17 mouse cellular contexts compared by ENCODE assay signal in the genomic region with DNA sequence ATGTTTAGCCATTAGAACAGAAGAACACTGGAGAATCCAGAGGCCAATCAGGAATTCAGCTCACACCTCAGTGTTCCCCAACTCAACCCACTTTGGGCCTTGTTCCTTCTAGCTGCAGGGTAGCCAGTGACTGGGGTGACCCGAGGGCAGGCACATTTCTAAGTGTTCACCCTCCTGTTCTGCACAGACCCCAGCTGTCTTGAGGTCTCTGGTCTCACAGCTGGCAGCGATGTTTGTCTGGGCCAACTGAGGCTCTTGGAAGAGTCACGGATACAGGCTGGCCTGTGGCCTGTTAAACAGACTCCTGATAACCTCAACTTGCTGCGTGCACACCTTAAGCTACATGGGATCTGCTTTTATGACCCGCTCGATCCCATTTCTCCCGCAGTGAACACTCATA. TPM values are rescaled to one million over a fixed set of nuclear protein-coding genes. Genes with fewer than 3 reads are reported as not detected.
DNase-seq lines count a peak whose midpoint lies in the region; ATAC-seq and TF ChIP-seq lines count a peak whose summit lies in the region.
"Had no signal": no experiment of that assay in that cellular context is flagged by ENCODE, and none has a peak within 500 bp of the region (broad histone marks: within the 10 kb centered on the region; RNA-seq: fewer than 3 reads in every experiment).

No protein-coding gene starts in this region.

- TF ChIP-seq CTCF in heart, adult 2 months (IDR thresholded peaks at IDR 0.05) = no peak
- TF ChIP-seq CTCF in MEL (IDR thresholded peaks at IDR 0.05 in 2 of 3, conservative IDR thresholded peaks at IDR 0.05 in 1 of 3; ENCODE audit: control insufficient read depth in 1 of 3, insufficient read depth in 1 of 3, low read depth in 2 of 3, low read length in 3 of 3, poor library complexity in 1 of 3, severe bottlenecking in 1 of 3) = no peak

- H3K4me1 ChIP-seq in heart, adult 2 months (ENCODE audit: control insufficient read depth, insufficient read depth, low read length) = peaks cover 3% of the 10 kb centered on the region; the same call in 1 of the 2 replicates
- H3K4me1 ChIP-seq in MEL (ENCODE audit: control insufficient read depth in 1 of 2, insufficient read depth in 2 of 2, low read length in 2 of 2) = peaks cover 2 to 22% of the 10 kb centered on the region in 2 experiments; a peak in 3 of 4 replicates
- H3K4me1 ChIP-seq in heart, embryonic 13.5 days = peaks cover 66% of the 10 kb centered on the region
- H3K4me1 ChIP-seq in liver, embryonic 15.5 days (replicated peaks) = peaks cover 41% of the 10 kb centered on the region
- H3K4me1 ChIP-seq in hindbrain, embryonic 13.5 days (replicated peaks) = no peaks in the 10 kb centered on the region
- H3K4me1 ChIP-seq: forebrain, embryonic 15.5 days; limb, embryonic 10.5 days; neural tube, embryonic 12.5 days had no signal

- no peaks in the 10 kb centered on the region for H3K79me2 ChIP-seq in heart, adult 2 months (replicated peaks; ENCODE audit: control insufficient read depth, insufficient read depth, low read length)
- H3K79me2 ChIP-seq in MEL (ENCODE audit: control insufficient read depth, insufficient read depth, low read length, poor library complexity) = no peaks in the 10 kb centered on the region

- TF ChIP-seq POLR2A in heart, adult 2 months (IDR thresholded peaks at IDR 0.05; ENCODE audit: insufficient read depth, low read depth, low read length) = peak; percentile 53
- TF ChIP-seq POLR2A in MEL (IDR thresholded peaks at IDR 0.05; ENCODE audit: control insufficient read depth in 1 of 2, insufficient read depth in 1 of 2, low read depth in 1 of 2, low read length in 2 of 2, poor library complexity in 1 of 2) = no peak

- no peak overlapping the region for H3K4me2 ChIP-seq in heart, embryonic 13.5 days
- H3K4me2 ChIP-seq in liver, embryonic 15.5 days = peak overlapping the region; percentile 69
- H3K4me2 ChIP-seq in hindbrain, embryonic 13.5 days = no peak overlapping the region
- H3K4me2 ChIP-seq: forebrain, embryonic 15.5 days; lung, embryonic 14.5 days; neural tube, embryonic 12.5 days had no signal

- H3K36me3 ChIP-seq in heart, adult 2 months (ENCODE audit: control insufficient read depth, insufficient read depth, low read length) = peaks cover 27% of the 10 kb centered on the region
- peaks cover 2 to 23% of the 10 kb centered on the region in 2 experiments for H3K36me3 ChIP-seq in MEL (ENCODE audit: control insufficient read depth in 1 of 2, insufficient read depth in 2 of 2, low read length in 2 of 2)
- H3K36me3 ChIP-seq in heart, embryonic 13.5 days = peaks cover 100% of the 10 kb centered on the region
- peaks cover 94% of the 10 kb centered on the region for H3K36me3 ChIP-seq in liver, embryonic 15.5 days (replicated peaks)
- H3K36me3 ChIP-seq in hindbrain, embryonic 13.5 days = peaks cover 90% of the 10 kb centered on the region

- ATAC-seq in heart, embryonic 13.5 days (ENCODE audit: extremely low read depth, insufficient number of reproducible peaks, low FRiP score, low TSS enrichment) = no peak
- ATAC-seq in liver, embryonic 15.5 days (ENCODE audit: insufficient read depth) = no peak
- no peak for ATAC-seq in hindbrain, embryonic 13.5 days (ENCODE audit: low FRiP score)
- ATAC-seq: forebrain, embryonic 15.5 days; midbrain, embryonic 16.5 days had no signal

- no peaks in the 10 kb centered on the region for H3K27me3 ChIP-seq in heart, adult 2 months (ENCODE audit: control insufficient read depth, insufficient read depth, low read length)
- H3K27me3 ChIP-seq in MEL (ENCODE audit: control insufficient read depth in 1 of 2, insufficient read depth in 2 of 2, low read length in 2 of 2) = no peaks in the 10 kb centered on the region
- no peaks in the 10 kb centered on the region for H3K27me3 ChIP-seq in heart, embryonic 13.5 days (replicated peaks)
- no peaks in the 10 kb centered on the region for H3K27me3 ChIP-seq in liver, embryonic 15.5 days
- no peaks in the 10 kb centered on the region for H3K27me3 ChIP-seq in hindbrain, embryonic 13.5 days
- H3K27me3 ChIP-seq: forebrain, embryonic 15.5 days; neural tube, embryonic 12.5 days had no signal

- intact Hi-C loops in heart, adult 2 months (cut with DNase I) = no loop called here

- H3K9me3 ChIP-seq in MEL (replicated peaks; ENCODE audit: insufficient read depth, low read length) = no peaks in the 10 kb centered on the region
- no peaks in the 10 kb centered on the region for H3K9me3 ChIP-seq in heart, embryonic 13.5 days
- H3K9me3 ChIP-seq in liver, embryonic 15.5 days (replicated peaks) = no peaks in the 10 kb centered on the region
- no peaks in the 10 kb centered on the region for H3K9me3 ChIP-seq in hindbrain, embryonic 13.5 days
- H3K9me3 ChIP-seq: forebrain, embryonic 15.5 days; limb, embryonic 10.5 days; neural tube, embryonic 12.5 days had no signal

- no peak for DNase-seq in heart, adult 2 months
- DNase-seq in heart, adult 8-10 months (ENCODE audit: low spot score) = no peak
- no peak for DNase-seq in MEL (ENCODE audit: low read depth, low spot score)
- DNase-seq in kidney, postnatal 36 days = no peak
- DNase-seq in frontal cortex, postnatal 25 days (ENCODE audit: low spot score in 2 of 2) = no peak
- DNase-seq: cerebellum, adult 11 months; kidney, postnatal 10 days; layer of hippocampus, adult 9-11 months; lung, embryonic 14.5 days; thymus, adult 18-20 months had no signal

- no peak overlapping the region for H3K9ac ChIP-seq in heart, adult 2 months (ENCODE audit: low read depth, low read length)
- H3K9ac ChIP-seq in MEL (ENCODE audit: control insufficient read depth, low read depth, low read length, poor library complexity, severe bottlenecking) = no peak overlapping the region
- 0 out of 2 replicates have a peak overlapping the region, but pooled peaks have one; percentile 48 for H3K9ac ChIP-seq in heart, embryonic 13.5 days
- peak overlapping the region; percentile 53; the same call in 1 of the 2 replicates for H3K9ac ChIP-seq in liver, embryonic 15.5 days
- H3K9ac ChIP-seq in hindbrain, embryonic 13.5 days = no peak overlapping the region
- H3K9ac ChIP-seq: forebrain, embryonic 15.5 days; lung, embryonic 14.5 days; neural tube, embryonic 12.5 days had no signal

- H3K27ac ChIP-seq in heart, adult 2 months = peak overlapping the region; percentile 69
- peak overlapping the region; percentile 83 for H3K27ac ChIP-seq in MEL (ENCODE audit: control insufficient read depth, low read depth, low read length)
- H3K27ac ChIP-seq in heart, embryonic 13.5 days (replicated peaks) = peak overlapping the region; percentile 66
- H3K27ac ChIP-seq in liver, embryonic 15.5 days (replicated peaks) = peak overlapping the region; percentile 96
- H3K27ac ChIP-seq in hindbrain, embryonic 13.5 days = no peak overlapping the region
- H3K27ac ChIP-seq: forebrain, embryonic 15.5 days; limb, embryonic 10.5 days; neural tube, embryonic 12.5 days had no signal

- no peak for TF ChIP-seq RAD21 in MEL (IDR thresholded peaks at IDR 0.05; ENCODE audit: low read depth, low read length)

- TF ChIP-seq EP300 in heart, adult 2 months (IDR thresholded peaks at IDR 0.05; ENCODE audit: insufficient read depth, low read depth, low read length) = peak; percentile 79; the same call in 1 of the 2 replicates
- TF ChIP-seq EP300 in MEL (IDR thresholded peaks at IDR 0.05; ENCODE audit: low read depth in 1 of 2, low read length in 2 of 2) = no peak

- WGBS in heart, adult 2 months = 71% methylated on average over 7 of the region's 7 CpGs
- WGBS in heart, embryonic 13.5 days = 71% methylated on average over 7 of the region's 7 CpGs
- WGBS in liver, embryonic 15.5 days (ENCODE audit: insufficient replicate concordance) = 86% methylated on average over 7 of the region's 7 CpGs
- 95% methylated on average over 7 of the region's 7 CpGs for WGBS in hindbrain, embryonic 13.5 days

- H3K4me3 ChIP-seq in heart, adult 2 months = no peak overlapping the region
- no peak overlapping the region for H3K4me3 ChIP-seq in MEL (ENCODE audit: control insufficient read depth in 1 of 2, insufficient read depth in 1 of 2, low read depth in 2 of 2, low read length in 2 of 2)
- H3K4me3 ChIP-seq in heart, embryonic 13.5 days = no peak overlapping the region
- H3K4me3 ChIP-seq in liver, embryonic 15.5 days (replicated peaks) = no peak overlapping the region
- H3K4me3 ChIP-seq in hindbrain, embryonic 13.5 days = no peak overlapping the region
- H3K4me3 ChIP-seq: forebrain, embryonic 15.5 days; limb, embryonic 10.5 days; neural tube, embryonic 12.5 days had no signal

TF ChIP-seq in MEL, 35 proteins besides CTCF, POLR2A, EP300 and RAD21 (continues in another document):
- TF ChIP-seq TAL1 (IDR thresholded peaks at IDR 0.05; ENCODE audit: low read length) (no peak), SIN3A (IDR thresholded peaks at IDR 0.05; ENCODE audit: low read length) (no peak), ZNF384 (IDR thresholded peaks at IDR 0.05; ENCODE audit: low read depth, low read length) (no peak), CHD1 (IDR thresholded peaks at IDR 0.05; ENCODE audit: low read depth, low read length) (no peak), POLR2AphosphoS5 (IDR thresholded peaks at IDR 0.05; ENCODE audit: borderline replicate concordance, low read depth, low read length) (no peak), GABPA (IDR thresholded peaks at IDR 0.05; ENCODE audit: low read depth, low read length) (no peak)

RNA-seq across cellular contexts. Expression of a gene that starts 23.1 kb away (rescaled TPM):
- over 10,000 TPM in 1 of 2 experiments, 1,000 to 10,000 TPM in 1; 9,950 to 10,380 TPM for total RNA-seq in heart, adult 2 months (2021)
- 5,659 and 10,700 TPM in 2 replicates for polyA plus RNA-seq in heart, adult 2 months (2012; rRNA removed)
- total RNA-seq in heart, adult 8-10 months (2022) = over 10,000 TPM in 3 of 4 experiments, 1,000 to 10,000 TPM in 1; 9,382 to 12,072 (median 10,190) TPM
- 38.2 and 56.5 TPM in 2 replicates for total RNA-seq in MEL (2012; rRNA removed)
- 100 to 1,000 TPM in 1 of 2 experiments, not detected in 1; 113 TPM for polyA plus RNA-seq in MEL (2012; ENCODE audit: insufficient read depth in 1 of 2, insufficient read length in 2 of 2, low read depth in 1 of 2, low replicate concordance in 2 of 2, missing spikeins in 1 of 2)
- 3,954 and 4,354 TPM in 2 replicates for polyA plus RNA-seq in heart, embryonic 13.5 days (2015; fragmentation: Nextera tagmentation; extraction: Ambion mirVana)
- 117 and 136 TPM in 2 replicates for polyA plus RNA-seq in liver, embryonic 15.5 days (2015; fragmentation: Nextera tagmentation; extraction: Ambion mirVana)
- 165 and 182 TPM in 2 replicates for polyA plus RNA-seq in hindbrain, embryonic 13.5 days (2015; fragmentation: Nextera tagmentation; extraction: Ambion mirVana)

RNA-seq across cellular contexts. Expression of a gene that starts 50.8 kb away (rescaled TPM):
- 10 to 100 TPM; 20.4 to 20.6 TPM for total RNA-seq in heart, adult 2 months (2021)
- 6.8 and 10.8 TPM in 2 replicates for polyA plus RNA-seq in heart, adult 2 months (2012; rRNA removed)
- 10 to 100 TPM; 22.8 to 26.6 (median 23.5) TPM for total RNA-seq in heart, adult 8-10 months (2022)
- total RNA-seq in MEL (2012; rRNA removed) = 27.0 and 28.9 TPM in 2 replicates
- polyA plus RNA-seq in MEL (2012; ENCODE audit: insufficient read depth in 1 of 2, insufficient read length in 2 of 2, low read depth in 1 of 2, low replicate concordance in 2 of 2, missing spikeins in 1 of 2) = 100 to 1,000 TPM in 1 of 2 experiments, 10 to 100 TPM in 1; 36.9 to 108 TPM
- 6.2 and 7.0 TPM in 2 replicates for polyA plus RNA-seq in heart, embryonic 13.5 days (2015; fragmentation: Nextera tagmentation; extraction: Ambion mirVana)
- 4.7 and 4.8 TPM in 2 replicates for polyA plus RNA-seq in liver, embryonic 15.5 days (2015; fragmentation: Nextera tagmentation; extraction: Ambion mirVana)
- 12.2 and 12.8 TPM in 2 replicates for polyA plus RNA-seq in hindbrain, embryonic 13.5 days (2015; fragmentation: Nextera tagmentation; extraction: Ambion mirVana)

Comparison
In these comparisons a context has a peak if more than half of its experiments do, and no peak if none do; other contexts are left out.
1. H3K9ac ChIP-seq: peak in heart, embryonic 13.5 days (single experiment) and liver, embryonic 15.5 days (single experiment); none in heart, adult 2 months (single experiment), MEL (single experiment) and hindbrain, embryonic 13.5 days (single experiment).
2. RNA of a gene that starts 23.1 kb away (polyA plus RNA-seq): 5,659 to 10,700 TPM in heart, adult 2 months and 3,954 to 4,354 TPM in heart, embryonic 13.5 days; 165 to 182 TPM in hindbrain, embryonic 13.5 days, 117 to 136 TPM in liver, embryonic 15.5 days and 113 TPM in MEL; every median in the first group is over 10 times any median in the second.